Mouse (Mus musculus) lung, postnatal 0 days (tissue): Measurements from ENCODE around the gene Ly6g6d.

Experiments
- CTCF ChIP-seq: IDR thresholded peaks from 2 replicates; pipeline ENCODE4 v1.5.1; 2016; ENCODE audit warnings: antibody characterized with exemption, mild to moderate bottlenecking
- EP300 ChIP-seq: IDR thresholded peaks from 2 replicates; pipeline ENCODE4 v1.6.1; 2016; ENCODE audit warnings: antibody characterized with exemption, mild to moderate bottlenecking, control low read depth

DNA sequence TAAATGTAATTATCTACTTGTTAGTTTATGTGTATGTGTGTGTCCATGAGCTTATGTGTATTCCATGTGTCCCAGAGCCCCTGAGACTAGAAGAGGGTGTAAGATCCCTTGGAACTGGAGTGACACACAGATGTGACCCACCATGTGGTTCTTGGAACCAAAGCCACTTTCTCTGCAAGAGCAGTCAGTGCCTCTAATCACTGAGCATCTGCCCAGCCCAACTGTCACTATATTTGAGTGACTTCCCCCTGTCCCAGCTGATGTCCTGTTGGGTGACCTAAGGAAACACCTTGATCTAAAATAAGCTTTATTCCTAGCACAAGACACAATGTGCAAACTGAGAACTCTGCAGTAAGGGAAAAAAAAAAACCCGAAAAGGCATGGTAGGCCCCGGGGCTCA is 49.5 kb downstream of the Ly6g6d start:
- no peak for TF ChIP-seq CTCF
- no peak for TF ChIP-seq EP300
